Mouse (Mus musculus) forelimb bud, embryonic 11.5 days (tissue): ENCODE data around the gene Glod4.

ENCODE experiments used
- DNase-seq: peaks from one replicate; pipeline ENCODE4 v3.0.0-alpha.2; 2012; ENCODE audit warnings: low read depth, low spot score

Glod4 gene

DNA sequence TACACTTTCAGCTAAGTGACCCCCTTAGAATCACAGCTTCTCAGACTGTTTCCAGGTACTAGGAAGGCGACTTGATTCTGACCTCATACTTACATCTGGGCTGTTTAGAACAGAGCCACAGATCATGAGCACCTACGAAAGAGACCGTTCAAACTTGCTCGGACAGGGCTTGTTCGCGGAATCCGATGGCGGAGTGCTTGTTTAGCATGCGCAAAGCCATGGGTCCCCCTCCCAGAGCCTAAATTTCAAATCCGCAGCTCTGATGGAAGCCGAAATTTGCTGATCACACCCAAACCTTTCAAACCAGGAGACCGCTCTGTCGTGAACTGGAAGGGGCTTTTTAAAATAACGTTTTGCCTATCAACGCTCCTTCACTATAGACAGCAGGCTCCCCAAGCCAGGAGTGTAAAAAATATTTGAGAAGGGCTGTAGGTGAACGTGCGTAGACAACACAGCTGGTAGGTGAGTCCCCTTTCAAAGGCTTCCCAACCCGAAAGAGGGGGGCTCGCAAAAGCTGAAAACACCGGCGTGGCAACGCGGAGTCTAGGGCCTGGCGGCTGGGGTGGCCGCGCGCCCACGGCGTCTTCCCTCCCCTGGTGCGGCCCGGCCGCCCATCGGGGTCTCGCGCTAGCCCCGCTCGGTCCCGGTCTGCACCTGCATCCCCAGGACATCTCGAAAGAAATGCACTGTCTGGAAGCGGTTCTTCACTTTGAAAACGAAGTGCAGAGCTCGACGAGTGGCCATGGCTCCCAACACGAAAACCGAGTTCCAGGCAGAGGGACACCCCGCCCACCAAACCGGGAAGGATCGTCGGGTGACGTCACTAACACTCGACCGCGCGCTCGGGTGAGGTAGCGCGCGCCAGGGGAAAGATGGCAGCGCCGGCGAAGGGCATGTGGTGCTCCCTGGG is at the start of gene Glod4, which contains the start of gene Mrm3:
Glod4 (minus strand) TSS at position 825 of the 910 bp plus-strand sequence.
Mrm3 (plus strand) TSS at position 815 of the 910 bp plus-strand sequence.
- DNase-seq, result peak; percentile 92

DNA sequence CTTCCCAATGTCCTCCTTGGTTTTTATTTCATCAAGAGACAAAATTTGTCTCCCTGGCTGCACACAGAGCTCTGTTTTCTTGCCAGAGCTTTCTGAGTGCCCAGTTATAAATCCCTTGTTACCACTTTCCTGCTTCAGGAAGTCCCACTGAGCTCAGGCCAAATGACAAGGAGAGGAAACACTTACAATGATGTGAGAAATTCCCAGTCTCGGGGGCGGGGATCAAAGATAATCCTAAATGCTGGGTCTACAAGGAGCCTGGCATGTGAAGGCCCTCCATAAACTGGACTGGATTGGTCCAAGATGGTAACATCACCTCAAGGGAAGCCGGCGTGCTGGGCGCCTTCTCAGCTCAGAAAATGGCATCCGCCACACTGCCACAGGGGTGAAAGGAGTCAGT is 49.3 kb upstream of the Glod4 start:
- DNase-seq, result no peak

DNA sequence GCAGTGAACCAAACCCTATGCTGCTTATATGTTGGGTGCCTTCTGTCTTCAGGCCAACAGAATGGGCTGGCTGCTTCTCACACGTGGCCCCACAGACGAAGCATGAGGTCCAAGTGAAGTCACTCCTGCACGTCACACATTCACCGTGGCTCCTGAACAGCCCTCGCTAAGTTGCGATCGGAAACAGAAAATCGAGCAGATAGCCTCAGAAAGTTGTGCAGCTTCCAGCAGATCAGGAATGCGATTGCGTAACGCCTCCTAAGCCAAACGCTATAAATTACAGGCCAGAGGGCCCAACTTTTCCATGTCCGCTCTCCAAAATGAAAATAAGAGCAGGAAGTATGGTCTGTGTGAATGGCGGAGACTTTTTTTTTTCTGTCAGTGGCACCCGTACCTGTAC is 48.9 kb upstream of the Glod4 start:
- no peak for DNase-seq

DNA sequence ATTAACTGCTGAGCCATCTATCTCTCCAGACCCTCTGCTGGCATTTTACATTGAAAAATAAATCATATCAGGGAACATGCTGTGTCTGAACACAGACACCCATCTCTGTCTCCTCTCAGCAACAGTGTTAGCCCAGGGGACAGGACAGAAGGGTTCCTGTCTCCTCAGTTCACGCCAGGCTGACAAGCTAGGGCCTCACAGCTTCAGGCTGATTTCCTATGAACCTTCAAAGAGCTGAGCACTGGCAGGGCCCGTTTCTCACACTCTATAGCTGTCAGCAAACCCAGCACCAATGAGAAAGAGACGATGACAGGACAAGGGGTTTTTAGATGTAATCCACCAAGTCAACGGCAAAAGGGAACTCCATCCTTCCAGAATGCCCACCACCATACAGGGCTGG is 48.4 kb upstream of the Glod4 start:
- no peak for DNase-seq

DNA sequence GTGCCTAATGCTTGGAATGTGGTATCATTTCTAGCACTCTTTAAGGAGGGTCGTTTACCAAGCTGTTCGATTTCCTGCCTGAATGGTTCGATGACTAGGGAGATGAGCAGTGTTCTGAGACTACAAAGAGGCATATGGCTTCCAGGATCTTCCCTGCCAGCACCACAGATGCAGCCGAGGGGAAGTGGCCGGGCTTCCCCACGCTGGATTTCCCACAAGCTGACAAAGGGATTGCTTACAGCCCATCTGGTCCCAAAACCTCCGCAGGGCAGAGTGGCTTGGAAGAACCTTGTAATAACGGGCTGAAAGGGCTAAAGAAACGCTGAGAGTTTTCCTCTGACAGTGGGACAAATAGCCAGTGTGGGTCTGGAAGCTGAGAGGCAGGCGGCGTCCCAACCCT is 46.8 kb upstream of the Glod4 start:
- DNase-seq, result no peak

DNA sequence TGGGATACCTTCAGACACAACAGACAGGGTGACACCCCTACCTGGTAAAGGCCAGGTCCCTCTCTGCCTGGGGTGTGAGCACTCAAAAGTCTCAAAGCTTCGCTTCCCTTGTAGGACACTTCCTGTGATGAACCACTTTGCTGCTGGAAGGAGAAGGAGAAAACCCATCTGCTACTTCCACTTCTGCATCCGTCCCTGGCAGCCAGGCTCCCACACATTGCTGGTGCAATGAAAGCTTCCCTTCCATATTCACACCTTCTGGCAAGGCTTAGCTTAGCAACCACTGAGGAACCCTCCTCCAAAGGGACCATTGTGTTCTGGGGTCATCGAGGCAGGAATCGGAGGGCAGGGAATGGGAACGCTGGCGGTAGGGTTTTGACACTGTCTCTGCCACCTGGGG is 45.1 kb upstream of the Glod4 start:
- no peak for DNase-seq

DNA sequence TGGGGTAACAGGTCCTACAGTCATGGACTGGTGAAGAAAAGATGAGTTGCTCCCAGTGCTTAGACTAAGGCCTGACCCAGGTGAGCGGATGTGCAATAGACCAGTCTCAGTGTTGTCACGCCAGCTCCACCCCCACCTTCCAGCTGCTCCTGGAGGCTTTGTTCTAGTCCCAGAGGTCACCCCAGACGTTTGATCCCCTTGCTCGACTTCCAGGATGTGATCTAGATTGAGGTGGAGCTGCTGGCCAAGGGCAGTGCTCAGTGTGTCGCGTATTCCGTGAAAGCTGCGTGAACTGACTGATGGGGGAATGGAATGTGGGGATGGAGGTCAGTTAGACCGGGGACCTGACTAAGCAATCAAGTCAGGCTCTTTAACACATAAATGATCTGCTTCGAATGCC is 43.8 kb upstream of the Glod4 start:
- no peak for DNase-seq

DNA sequence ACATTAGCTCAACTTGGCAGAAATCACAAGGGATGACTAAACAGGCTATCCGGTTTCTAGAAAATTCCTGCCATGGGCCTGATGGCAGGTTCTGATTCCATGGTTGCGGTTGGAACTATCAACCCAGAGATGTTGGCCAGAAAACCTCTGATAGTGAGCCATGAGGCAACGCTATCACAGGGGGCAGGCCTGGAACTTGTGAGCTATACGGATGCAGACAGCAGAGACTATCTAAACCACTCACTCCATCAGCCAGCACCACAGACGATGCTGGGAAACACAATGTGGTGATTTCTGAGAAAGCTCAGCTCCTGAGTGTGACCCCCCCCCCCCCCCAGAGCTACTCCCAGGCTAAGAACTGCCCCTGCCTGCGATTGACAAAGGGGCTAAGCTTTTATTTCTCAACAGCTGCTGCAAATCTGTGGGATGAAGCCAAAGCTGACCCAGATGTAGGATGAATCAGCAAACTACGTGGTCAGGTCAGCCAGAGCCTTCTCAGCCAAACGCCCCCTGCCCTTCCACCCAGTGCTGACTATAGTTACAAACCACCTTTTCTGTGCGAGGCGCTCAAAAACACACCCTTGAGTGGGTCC is 43.1 kb upstream of the Glod4 start:
- DNase-seq, result no peak

DNA sequence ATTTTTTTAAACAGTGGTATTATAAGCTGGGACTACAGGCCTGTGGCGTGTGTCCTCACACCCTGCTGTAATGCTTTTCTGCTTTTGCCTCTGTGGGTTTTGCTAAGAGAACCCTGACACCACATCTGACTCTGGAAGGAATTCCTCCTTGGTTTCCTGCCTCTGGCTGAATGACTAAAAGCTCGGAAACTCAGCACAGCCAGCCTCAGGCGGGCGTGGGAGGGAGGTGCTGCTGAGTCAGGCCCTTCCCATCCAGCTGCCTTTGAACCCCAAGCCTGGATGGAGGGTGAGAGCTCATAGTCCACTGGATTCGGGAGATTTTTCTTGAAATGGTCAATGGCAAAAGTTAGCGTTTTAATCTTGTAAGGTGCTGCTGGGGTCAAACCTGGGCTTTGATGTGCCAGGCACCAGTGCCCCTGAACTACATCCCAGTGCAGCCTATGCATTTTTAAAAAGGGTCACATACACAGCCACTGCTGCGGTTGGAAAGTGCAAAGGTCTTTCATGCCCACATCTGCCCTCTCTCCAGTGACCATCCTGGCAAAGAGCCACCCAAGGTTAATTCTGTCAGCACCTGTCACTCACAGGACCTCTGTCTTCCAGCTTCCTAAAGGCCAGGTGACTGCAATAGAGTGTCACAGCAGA is 42.0 kb upstream of the Glod4 start:
- no peak for DNase-seq

DNA sequence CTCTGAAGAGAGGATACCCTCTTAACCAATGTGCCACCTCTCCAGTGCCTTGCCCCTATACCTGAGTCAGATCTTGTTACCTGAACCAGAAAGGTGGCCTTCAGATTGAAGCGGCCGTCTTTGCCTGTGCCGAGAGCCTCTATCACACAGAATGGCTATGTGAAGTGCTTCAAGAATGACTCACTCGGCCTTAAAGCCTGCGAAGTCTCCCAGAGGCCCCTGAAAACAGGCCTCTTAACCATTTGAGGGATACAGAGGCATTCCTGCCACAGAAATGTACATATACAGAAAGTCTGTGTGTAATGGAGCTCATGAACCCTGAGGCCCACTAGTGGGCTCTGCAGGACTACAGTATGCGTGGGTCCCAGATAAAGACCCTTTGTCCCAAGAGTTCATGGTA is 40.3 kb upstream of the Glod4 start:
- no peak for DNase-seq

DNA sequence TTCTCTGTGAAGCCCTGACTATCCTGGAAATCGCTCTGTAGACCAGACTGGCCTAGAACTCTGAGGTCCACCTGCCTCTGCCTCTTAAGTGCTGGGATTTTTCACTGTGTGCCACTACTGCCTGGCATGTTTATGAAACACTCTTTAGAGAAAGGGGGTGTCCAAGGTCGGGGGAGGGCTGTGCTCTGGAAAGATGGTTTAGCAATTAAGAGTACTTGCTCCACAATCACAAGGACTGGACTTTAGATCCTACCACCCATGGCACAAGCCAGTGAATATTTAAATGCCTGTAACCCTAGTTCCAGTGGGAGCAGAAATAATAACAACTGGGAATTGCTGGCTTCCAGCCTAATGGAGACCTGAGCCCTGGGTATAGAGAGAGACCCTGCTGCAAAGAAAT is 36.4 kb upstream of the Glod4 start:
- no peak for DNase-seq

DNA sequence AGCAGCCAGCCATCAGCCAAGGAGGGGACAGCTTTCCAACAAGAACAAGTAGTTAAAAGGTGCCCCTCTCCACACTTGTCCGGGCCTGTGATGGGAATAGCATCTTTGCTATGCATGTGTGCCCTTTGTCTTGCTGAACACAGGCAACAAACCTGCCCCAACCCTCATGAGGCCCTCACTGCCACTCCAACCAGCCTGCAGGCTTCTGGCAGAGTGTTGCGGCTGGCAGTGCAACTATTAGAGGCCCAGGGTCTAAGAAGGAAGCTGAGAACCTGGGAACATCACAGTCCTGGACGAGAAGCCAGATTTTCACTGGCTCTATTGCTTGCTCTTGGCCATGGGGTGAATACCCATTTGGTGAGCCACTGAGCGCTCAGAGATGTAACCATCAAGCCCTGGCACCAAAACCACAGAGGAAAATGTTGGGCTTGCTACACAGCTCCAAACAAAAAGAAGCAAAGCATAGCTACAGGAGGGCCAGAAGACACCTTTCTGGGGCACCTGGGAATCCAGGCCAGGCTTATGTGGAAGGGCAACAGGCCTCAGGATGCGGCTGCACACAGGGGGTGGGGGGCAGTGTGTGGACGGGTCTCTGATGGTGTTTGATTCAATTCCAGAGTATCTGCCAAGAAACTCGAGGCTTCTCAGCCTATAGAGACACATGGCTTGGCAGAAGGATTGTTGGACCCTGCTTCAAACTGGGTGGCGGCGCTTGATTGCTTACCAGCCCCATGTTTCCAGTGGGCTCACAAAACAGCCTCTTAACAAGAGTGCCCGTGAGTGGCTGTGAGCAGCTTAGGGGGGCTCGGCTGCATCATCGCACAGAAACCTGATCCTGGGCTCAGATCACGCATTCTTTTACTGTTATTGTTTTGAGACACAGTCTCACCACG is 35.7 kb upstream of the Glod4 start:
- no peak for DNase-seq

DNA sequence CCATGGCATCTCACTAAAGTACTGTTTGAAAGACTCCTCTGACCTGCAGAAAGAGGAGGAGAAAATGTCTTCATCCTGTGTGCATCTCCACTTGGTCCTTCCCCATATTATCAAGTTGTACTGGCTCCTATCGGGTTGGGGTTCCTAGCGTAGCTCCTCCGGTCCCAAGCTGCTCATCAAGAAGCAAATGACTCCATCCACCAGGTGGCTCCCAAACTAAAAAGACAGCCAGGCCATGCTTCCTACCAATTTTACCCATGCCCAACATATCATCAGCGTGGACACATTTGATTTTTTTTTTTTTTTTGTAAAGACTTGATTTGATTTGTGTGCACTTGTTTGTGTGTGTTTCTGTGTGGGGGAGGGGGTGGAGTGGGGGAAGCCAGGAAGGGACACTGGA is 28.9 kb upstream of the Glod4 start:
- DNase-seq, result no peak

DNA sequence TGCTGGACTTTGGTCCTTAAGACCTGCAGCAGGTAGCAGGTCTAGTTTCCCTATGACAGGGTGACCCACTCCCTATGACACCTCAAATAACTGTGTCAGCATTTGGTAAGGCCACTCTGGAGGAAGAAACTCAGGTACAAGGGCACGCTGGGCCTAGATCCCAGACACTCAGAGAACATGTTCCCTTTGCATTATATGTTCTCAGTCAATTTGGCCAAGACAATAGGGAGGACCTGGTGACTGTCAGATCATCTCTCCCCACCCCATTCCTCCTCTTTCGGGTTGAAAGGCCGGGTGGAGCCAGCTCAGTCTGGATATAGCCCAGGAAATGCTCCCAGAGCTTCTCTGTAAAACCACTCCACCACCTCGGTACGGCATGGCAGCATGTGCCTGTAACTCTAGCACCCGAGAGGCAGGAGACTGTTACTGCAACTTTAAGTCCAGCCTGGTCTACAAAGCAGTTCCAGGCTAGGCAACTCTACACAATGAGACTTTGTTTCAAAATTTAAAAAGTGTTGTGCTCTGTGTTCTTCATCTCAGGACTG is 25.1 kb upstream of the Glod4 start:
- no peak for DNase-seq

DNA sequence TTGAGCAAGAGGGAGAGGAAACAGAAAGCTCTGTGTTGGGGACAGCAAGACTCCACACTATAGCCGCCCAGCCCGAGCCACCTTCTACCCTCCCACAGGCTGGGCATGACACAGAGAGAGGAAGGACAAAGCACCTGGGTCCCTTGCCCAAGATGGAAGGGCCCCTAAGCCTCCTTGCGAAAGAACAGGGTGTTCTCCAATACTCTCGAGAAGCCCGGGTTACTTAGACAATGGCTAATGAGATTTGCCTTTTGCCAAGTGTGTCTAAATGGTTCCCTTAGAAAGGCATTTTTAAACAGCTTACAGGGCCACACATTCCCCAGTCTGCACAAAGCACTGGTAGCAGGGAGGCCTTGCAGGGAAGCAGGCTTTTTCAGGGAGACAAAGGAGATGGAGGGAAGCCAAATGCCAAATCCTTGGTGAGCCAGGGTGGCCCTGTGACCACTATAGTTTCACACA is 24.5 kb upstream of the Glod4 start:
- DNase-seq, result no peak

DNA sequence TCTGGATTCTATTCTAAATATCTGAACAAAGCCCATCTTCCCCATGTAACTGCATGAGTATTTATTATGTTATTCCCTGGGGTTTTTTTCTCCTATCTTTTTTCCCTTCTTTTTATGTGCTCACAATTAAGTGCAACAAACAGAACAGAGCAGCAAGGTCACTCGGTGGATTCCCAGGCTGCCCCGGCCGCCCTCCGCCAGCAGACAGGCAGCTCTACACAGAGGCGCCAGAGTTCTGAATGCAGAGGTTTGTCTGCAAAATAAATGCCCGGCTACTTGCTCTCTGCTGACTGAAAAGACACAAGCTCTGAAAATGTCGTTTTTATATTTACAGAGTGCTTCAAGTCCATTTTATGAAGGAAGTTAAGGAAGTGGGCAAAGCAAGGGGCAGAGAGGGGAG is 24.0 kb upstream of the Glod4 start:
- DNase-seq, result no peak

DNA sequence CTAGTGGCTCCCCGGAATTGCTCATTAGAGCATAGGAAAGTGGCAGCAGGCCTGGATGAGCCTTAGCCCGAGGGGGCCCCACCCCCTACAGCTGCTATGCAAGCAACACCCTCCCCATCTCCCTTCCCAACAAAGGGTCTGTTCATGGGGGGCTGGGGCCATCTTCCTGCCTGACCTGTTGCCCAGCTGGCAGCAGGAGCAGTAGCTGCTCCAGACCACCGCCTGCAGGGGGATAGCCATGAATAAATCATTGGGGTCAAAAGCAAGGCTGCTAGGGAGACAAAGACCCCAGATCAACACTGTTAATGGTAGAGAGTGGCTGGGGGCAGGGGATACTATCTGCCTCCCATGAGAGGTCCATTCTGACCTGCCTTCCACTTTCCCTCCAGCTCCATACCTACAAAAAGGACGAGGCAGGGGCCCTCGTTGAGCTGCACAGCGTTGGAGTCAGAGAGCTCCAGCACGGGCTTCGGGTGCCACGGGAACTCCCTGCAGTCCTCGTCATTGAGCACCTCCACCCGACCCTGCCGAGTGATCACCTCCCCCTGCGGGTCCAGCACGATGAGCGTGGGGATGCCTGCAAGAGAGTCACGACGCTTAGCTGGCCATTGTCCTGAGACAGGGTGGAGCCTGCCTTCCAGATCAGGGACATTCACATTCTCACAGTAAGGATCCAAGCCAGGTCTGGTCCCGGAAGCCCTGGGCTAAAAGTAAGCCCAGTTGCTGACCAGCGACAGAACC is 19.3 kb upstream of the Glod4 start:
- no peak for DNase-seq

DNA sequence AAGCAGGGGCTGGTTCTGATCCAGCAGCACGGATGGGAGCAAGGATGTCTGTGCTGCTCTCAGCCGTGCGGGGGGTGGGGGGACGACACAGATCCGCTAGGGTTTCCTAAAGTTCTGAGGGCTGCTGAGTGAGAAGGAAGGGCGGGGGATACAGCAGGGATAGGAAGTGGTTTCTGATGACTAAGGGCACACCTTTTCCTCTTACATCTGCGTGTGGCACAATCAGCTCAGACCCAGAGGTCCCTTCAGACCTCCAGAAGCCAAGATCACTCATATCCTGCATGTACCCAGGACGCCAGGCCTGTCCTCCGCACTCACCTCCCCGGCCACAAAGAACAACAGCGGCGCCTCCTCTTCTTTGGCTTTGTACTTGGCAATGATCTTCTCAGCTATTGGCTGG is 17.7 kb upstream of the Glod4 start:
- DNase-seq, result no peak

DNA sequence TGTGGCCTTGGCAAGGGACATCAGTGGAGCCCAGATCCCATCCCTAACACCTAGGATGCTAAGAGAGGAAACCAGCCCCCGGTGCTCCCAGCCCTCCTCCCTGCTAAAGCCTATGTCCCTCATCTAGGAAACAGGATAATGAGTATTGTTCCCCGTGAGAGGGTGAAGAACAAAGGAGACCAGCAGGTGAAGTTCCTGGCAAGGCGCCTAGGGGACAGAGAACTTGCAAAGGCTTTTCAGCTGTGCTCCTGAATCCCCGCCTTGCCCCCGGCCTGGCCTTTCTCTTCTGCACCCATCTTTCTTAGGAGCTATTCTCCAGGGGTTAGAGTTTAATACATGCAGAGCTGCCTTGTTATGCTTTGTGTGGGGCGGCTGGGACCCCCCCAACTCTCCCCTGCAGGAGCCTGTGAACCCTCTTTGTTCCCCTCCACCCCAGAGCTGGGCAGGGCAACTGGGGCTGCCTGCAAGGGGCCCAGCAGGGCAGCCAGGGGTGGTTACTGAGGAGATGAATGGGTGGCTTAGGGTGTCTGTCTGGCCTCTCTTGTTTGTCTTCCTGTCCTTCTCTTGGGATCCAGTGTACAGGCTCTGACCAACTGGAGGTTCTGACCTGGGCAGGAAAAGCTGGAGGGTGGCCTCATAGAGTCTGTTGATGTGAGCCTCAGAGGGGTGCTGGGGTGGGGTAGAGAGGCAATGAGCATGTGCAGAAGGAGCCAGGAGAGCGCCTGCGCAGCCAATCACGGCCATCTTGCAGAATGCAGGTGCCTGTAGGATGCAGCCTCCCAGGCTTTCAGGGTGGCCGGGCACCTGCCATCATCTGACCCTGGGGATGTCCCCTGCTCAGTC is 16.9 kb upstream of the Glod4 start:
- no peak for DNase-seq

DNA sequence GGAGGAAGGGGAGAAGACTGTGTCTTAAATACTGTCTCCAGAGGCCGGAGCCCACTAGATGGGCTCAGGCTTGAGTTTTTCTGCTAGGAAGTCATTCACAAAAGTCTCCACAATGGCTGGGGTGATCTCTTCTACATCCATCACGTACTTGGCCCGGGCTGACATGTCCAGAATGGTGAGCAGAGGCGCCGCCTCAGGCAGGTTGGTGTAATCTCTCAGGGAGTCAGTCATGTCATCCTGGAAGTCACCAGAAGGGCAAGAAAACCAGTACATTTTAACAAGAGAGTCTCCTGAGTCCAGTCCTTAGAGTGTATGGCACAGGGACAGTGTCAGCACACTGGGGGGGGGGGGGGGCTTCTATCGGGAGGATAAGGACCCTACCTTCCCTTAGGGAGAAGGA is 15.0 kb upstream of the Glod4 start:
- no peak for DNase-seq
